Comparison of ENCODE assay signal across 8 mouse cellular contexts in the genomic region with DNA sequence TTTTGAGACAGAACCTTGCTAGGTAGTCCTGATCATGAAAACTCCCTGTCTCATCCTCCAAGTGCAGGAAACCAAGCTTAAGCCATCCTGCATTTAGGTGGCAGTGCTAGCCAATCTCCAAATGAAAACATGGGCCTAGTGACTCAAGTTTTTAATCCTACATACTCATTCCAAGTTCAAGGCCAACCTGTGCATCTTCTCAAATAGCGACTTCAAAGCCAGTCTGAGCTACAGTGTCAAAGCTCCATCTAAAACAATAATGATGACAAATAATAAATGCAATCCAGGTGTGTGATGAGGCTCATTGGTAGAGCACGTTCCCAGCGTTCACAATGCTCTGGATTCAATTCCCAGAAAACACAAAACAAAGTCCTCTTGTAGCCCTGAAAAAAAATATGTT. TPM values are rescaled to one million over a fixed set of nuclear protein-coding genes. Genes with fewer than 3 reads are reported as not detected.
DNase-seq lines count a peak whose midpoint lies in the region; ATAC-seq and TF ChIP-seq lines count a peak whose summit lies in the region.

No protein-coding gene starts in this region.

- H3K4me3 ChIP-seq in heart, embryonic 14.5 days (ENCODE audit: control insufficient read depth in 1 of 2, insufficient read depth in 1 of 2, low read depth in 1 of 2, low read length in 2 of 2), result peak overlapping the region; percentile 68 to 73; a peak in 3 of 4 replicates
- peak overlapping the region; percentile 92 for H3K4me3 ChIP-seq in E14TG2a.4 (replicated peaks; ENCODE audit: low read length)
- H3K4me3 ChIP-seq in forebrain, embryonic 15.5 days, result peak overlapping the region; percentile 60
- peak overlapping the region; percentile 97 for H3K4me3 ChIP-seq in liver, embryonic 16.5 days (ENCODE audit: low read depth, low read length)

- peaks cover 0 to 12% of the 10 kb centered on the region in 2 experiments; a peak in 2 of 4 replicates for H3K4me1 ChIP-seq in heart, embryonic 14.5 days (ENCODE audit: control insufficient read depth in 2 of 2, insufficient read depth in 2 of 2, low read length in 2 of 2)
- peaks cover 48% of the 10 kb centered on the region for H3K4me1 ChIP-seq in E14TG2a.4 (replicated peaks; ENCODE audit: low read depth, low read length)
- peaks cover 6% of the 10 kb centered on the region for H3K4me1 ChIP-seq in forebrain, embryonic 15.5 days
- peaks cover 27% of the 10 kb centered on the region for H3K4me1 ChIP-seq in liver, embryonic 16.5 days (ENCODE audit: control insufficient read depth, low read depth, low read length)

- peaks cover 25% of the 10 kb centered on the region for H3K36me3 ChIP-seq in heart, embryonic 14.5 days (ENCODE audit: control insufficient read depth, insufficient read depth, low read length)
- peaks cover 39% of the 10 kb centered on the region for H3K36me3 ChIP-seq in E14TG2a.4 (ENCODE audit: insufficient read depth, low read length)
- H3K36me3 ChIP-seq in forebrain, embryonic 15.5 days, result peaks cover 11% of the 10 kb centered on the region
- peaks cover 10% of the 10 kb centered on the region for H3K36me3 ChIP-seq in liver, embryonic 16.5 days (ENCODE audit: control insufficient read depth, insufficient read depth)

- H3K9ac ChIP-seq in heart, embryonic 14.5 days (ENCODE audit: low read length), result peak overlapping the region; percentile 87
- peak overlapping the region; percentile 83 for H3K9ac ChIP-seq in forebrain, embryonic 15.5 days (replicated peaks)
- H3K9ac ChIP-seq in liver, embryonic 16.5 days (ENCODE audit: low read depth, low read length), result peak overlapping the region; percentile 94

- no peaks in the 10 kb centered on the region for H3K27me3 ChIP-seq in heart, embryonic 14.5 days (ENCODE audit: control insufficient read depth, insufficient read depth, low read length)
- H3K27me3 ChIP-seq in E14TG2a.4 (ENCODE audit: insufficient read depth, low read length), result no peaks in the 10 kb centered on the region
- no peaks in the 10 kb centered on the region for H3K27me3 ChIP-seq in forebrain, embryonic 15.5 days
- H3K27me3 ChIP-seq in liver, embryonic 16.5 days (ENCODE audit: control insufficient read depth, insufficient read depth, low read depth, low read length), result no peaks in the 10 kb centered on the region

- WGBS in heart, embryonic 14.5 days, result 12% methylated on average over 3 of the region's 3 CpGs
- WGBS in forebrain, embryonic 15.5 days, result 15% methylated on average over 3 of the region's 3 CpGs
- WGBS in liver, embryonic 16.5 days (ENCODE audit: insufficient replicate concordance), result 8% methylated on average over 3 of the region's 3 CpGs

- no peak for TF ChIP-seq CTCF in E14TG2a.4 (conservative IDR thresholded peaks at IDR 0.05; ENCODE audit: low read length)

- no peak overlapping the region; a peak in 1 of 4 replicates for H3K27ac ChIP-seq in heart, embryonic 14.5 days (replicated peaks in 1 of 2; ENCODE audit: control insufficient read depth in 1 of 2, insufficient read depth in 1 of 2, low read depth in 2 of 2, low read length in 2 of 2)
- H3K27ac ChIP-seq in forebrain, embryonic 15.5 days (replicated peaks), result no peak overlapping the region
- peak overlapping the region; percentile 77 for H3K27ac ChIP-seq in liver, embryonic 16.5 days (ENCODE audit: low read length)

- intact Hi-C loops in left cerebral cortex, postnatal 10 days (cut with DNase I), result no loop called here

- no peak for DNase-seq in heart, adult 11 months
- DNase-seq in left cerebral cortex, postnatal 10 days (ENCODE audit: extremely low spot score in 1 of 2, low spot score in 2 of 2), result no peak
- DNase-seq in ovary, postnatal 10 days (ENCODE audit: low spot score), result no peak
- DNase-seq in urinary bladder, postnatal 14 days (ENCODE audit: low spot score), result no peak

- ATAC-seq in heart, embryonic 14.5 days (ENCODE audit: insufficient number of reproducible peaks, insufficient read depth, low FRiP score, low read depth), result no peak
- no peak for ATAC-seq in forebrain, embryonic 15.5 days (replicated peaks)
- no peak for ATAC-seq in liver, embryonic 16.5 days (ENCODE audit: low read depth)

- no peaks in the 10 kb centered on the region for H3K9me3 ChIP-seq in heart, embryonic 14.5 days (ENCODE audit: control insufficient read depth, low read length)
- no peaks in the 10 kb centered on the region for H3K9me3 ChIP-seq in E14TG2a.4 (ENCODE audit: low read length)
- H3K9me3 ChIP-seq in forebrain, embryonic 15.5 days, result no peaks in the 10 kb centered on the region
- no peaks in the 10 kb centered on the region for H3K9me3 ChIP-seq in liver, embryonic 16.5 days (replicated peaks; ENCODE audit: control insufficient read depth, low read length)

- H3K4me2 ChIP-seq in heart, embryonic 14.5 days (ENCODE audit: low read length), result peak overlapping the region; percentile 82
- H3K4me2 ChIP-seq in forebrain, embryonic 15.5 days (replicated peaks), result peak overlapping the region; percentile 54
- H3K4me2 ChIP-seq in liver, embryonic 16.5 days (ENCODE audit: low read depth, low read length), result peak overlapping the region; percentile 86

RNA-seq across cellular contexts. Expression of a gene that starts 0.8 kb away (rescaled TPM):
- 176 and 188 TPM in 2 replicates for polyA plus RNA-seq in heart, embryonic 14.5 days (2014; fragmentation: Nextera tagmentation; extraction: Ambion mirVana)
- 291 and 296 TPM in 2 replicates for polyA plus RNA-seq in forebrain, embryonic 15.5 days (2015; fragmentation: Nextera tagmentation; extraction: Ambion mirVana)
- polyA plus RNA-seq in liver, embryonic 16.5 days (2015; fragmentation: Nextera tagmentation; extraction: Ambion mirVana), result 146 and 154 TPM in 2 replicates
- 100 to 1,000 TPM; 155 to 167 TPM for total RNA-seq in left cerebral cortex, postnatal 10 days (2021)

RNA-seq across cellular contexts. Expression of a gene that starts 26.4 kb away (rescaled TPM):
- polyA plus RNA-seq in heart, embryonic 14.5 days (2014; fragmentation: Nextera tagmentation; extraction: Ambion mirVana), result 13.5 and 16.9 TPM in 2 replicates
- 22.4 and 23.0 TPM in 2 replicates for polyA plus RNA-seq in forebrain, embryonic 15.5 days (2015; fragmentation: Nextera tagmentation; extraction: Ambion mirVana)
- 6.2 and 6.8 TPM in 2 replicates for polyA plus RNA-seq in liver, embryonic 16.5 days (2015; fragmentation: Nextera tagmentation; extraction: Ambion mirVana)
- total RNA-seq in left cerebral cortex, postnatal 10 days (2021), result 10 to 100 TPM; 20.8 to 21.8 TPM
